Mouse (Mus musculus) CH12.LX (cell line): Measurements from ENCODE around the gene Cd300ld4. TPM values are rescaled to one million over a fixed set of nuclear protein-coding genes. Genes with fewer than 3 reads are reported as not detected.

Experiments
- DNase-seq: peaks from one replicate; pipeline ENCODE4 v3.0.0-alpha.2; 2013; ENCODE audit errors: extremely low read depth
- H3K27ac ChIP-seq: 2 replicates; pipeline ENCODE4 v1.5.1; 2012; ENCODE audit warnings: low read depth, mild to moderate bottlenecking, control low read depth, moderate library complexity; ENCODE audit not compliant: insufficient read depth
- H3K27me3 ChIP-seq: replicated peaks from 2 replicates; pipeline ENCODE3; 2012; ENCODE audit warnings: inconsistent platforms
- H3K36me3 ChIP-seq, 2 experiments: replicated peaks in 1 of 2; 2 replicates each; pipeline versions ENCODE3 to v1.6.1; 2012; ENCODE audit warnings: inconsistent platforms in 1 of 2, low read length in 1 of 2, mild to moderate bottlenecking in 1 of 2, mixed read lengths in 1 of 2, moderate library complexity in 1 of 2; ENCODE audit not compliant: control insufficient read depth in 1 of 2, insufficient read depth in 1 of 2
- H3K4me1 ChIP-seq, 2 experiments: 2 replicates each; pipeline ENCODE4 v1.6.1; 2012; ENCODE audit warnings: inconsistent platforms in 1 of 2, moderate library complexity in 1 of 2; ENCODE audit not compliant: insufficient read depth in 2 of 2, control insufficient read depth in 1 of 2
- H3K4me2 ChIP-seq: 2 replicates; pipeline ENCODE4 v1.6.1; 2012; ENCODE audit warnings: low read depth, mild to moderate bottlenecking, control low read depth; ENCODE audit not compliant: poor library complexity, insufficient read depth, severe bottlenecking
- H3K4me3 ChIP-seq, 3 experiments: fragments of 150-350 bp in 1 of 3; sonication (generic) in 1 of 3; replicated peaks in 1 of 3; 2 replicates each; pipeline versions ENCODE3 to v1.5.1; 2011 to 2012; ENCODE audit warnings: low read depth in 2 of 3, low read length in 2 of 3, mild to moderate bottlenecking in 2 of 3, moderate library complexity in 2 of 3, control low read depth in 1 of 3, improper control_type of control experiment in 1 of 3, inconsistent platforms in 1 of 3, mixed read lengths in 1 of 3; ENCODE audit not compliant: poor library complexity in 1 of 3
- H3K79me2 ChIP-seq: replicated peaks from 2 replicates; pipeline ENCODE4 v1.6.1; 2012; ENCODE audit warnings: mild to moderate bottlenecking, moderate library complexity; ENCODE audit not compliant: control insufficient read depth, poor library complexity, insufficient read depth, severe bottlenecking; ENCODE audit errors: extremely low read depth
- H3K9ac ChIP-seq: 2 replicates; pipeline ENCODE4 v1.6.1; 2012; ENCODE audit warnings: low read depth, mild to moderate bottlenecking, control low read depth, moderate library complexity; ENCODE audit not compliant: insufficient read depth
- H3K9me3 ChIP-seq: replicated peaks from 2 replicates; pipeline ENCODE3; 2012; ENCODE audit warnings: low read length, inconsistent platforms, mixed read lengths
- BHLHE40 ChIP-seq: IDR thresholded peaks from 2 replicates; pipeline ENCODE4 v1.6.1; 2011; ENCODE audit warnings: mild to moderate bottlenecking, low read depth, low read length, improper control_type of control experiment
- CHD1 ChIP-seq: IDR thresholded peaks from 2 replicates; pipeline ENCODE4 v1.6.1; 2012; ENCODE audit warnings: low read depth, low read length, improper control_type of control experiment, inconsistent platforms
- ELF1 ChIP-seq: IDR thresholded peaks from 2 replicates; pipeline ENCODE4 v1.6.1; 2014; ENCODE audit warnings: low read depth, mild to moderate bottlenecking, inconsistent platforms, low read length, improper control_type of control experiment
- EP300 ChIP-seq: IDR thresholded peaks from 2 replicates; pipeline ENCODE4 v1.6.1; 2011; ENCODE audit warnings: low read length, improper control_type of control experiment
- ETS1 ChIP-seq: conservative IDR thresholded peaks from 2 replicates; pipeline ENCODE4 v1.6.1; 2012; ENCODE audit warnings: low read depth, mild to moderate bottlenecking, inconsistent platforms, low read length, improper control_type of control experiment, moderate library complexity
- HCFC1 ChIP-seq: IDR thresholded peaks from 2 replicates; pipeline ENCODE4 v1.6.1; 2012; ENCODE audit warnings: low read depth, mild to moderate bottlenecking, inconsistent platforms, low read length, improper control_type of control experiment
- MAX ChIP-seq: IDR thresholded peaks from 2 replicates; pipeline ENCODE4 v1.6.1; 2011; ENCODE audit warnings: low read length, improper control_type of control experiment
- MEF2A ChIP-seq: IDR thresholded peaks from 2 replicates; pipeline ENCODE4 v1.6.1; 2014; ENCODE audit warnings: low read depth, mild to moderate bottlenecking, inconsistent platforms, low read length, improper control_type of control experiment, borderline replicate concordance
- MXI1 ChIP-seq: IDR thresholded peaks from 2 replicates; pipeline ENCODE4 v1.6.1; 2011; ENCODE audit warnings: mild to moderate bottlenecking, low read depth, low read length, improper control_type of control experiment
- NELFE ChIP-seq: IDR thresholded peaks from 2 replicates; pipeline ENCODE4 v1.6.1; 2011; ENCODE audit warnings: low read depth, low read length, improper control_type of control experiment
- NRF1 ChIP-seq: IDR thresholded peaks from 2 replicates; pipeline ENCODE4 v1.6.1; 2014; ENCODE audit warnings: low read depth, mild to moderate bottlenecking, inconsistent platforms, low read length, improper control_type of control experiment, moderate library complexity
- PAX5 ChIP-seq: IDR thresholded peaks from 2 replicates; pipeline ENCODE4 v1.6.1; 2012; ENCODE audit warnings: low read length, inconsistent platforms, mixed read lengths
- POLR2A ChIP-seq: IDR thresholded peaks from 2 replicates; pipeline ENCODE4 v1.6.1; 2011; ENCODE audit warnings: low read depth, mild to moderate bottlenecking, improper control_type of control experiment, low read length
- POLR2AphosphoS2 ChIP-seq: IDR thresholded peaks from 2 replicates; pipeline ENCODE4 v1.6.1; 2011; ENCODE audit warnings: low read depth, low read length, improper control_type of control experiment
- RAD21 ChIP-seq: IDR thresholded peaks from 2 replicates; pipeline ENCODE4 v1.6.1; 2011; ENCODE audit warnings: low read depth, mild to moderate bottlenecking, low read length, improper control_type of control experiment, moderate library complexity
- RCOR1 ChIP-seq: conservative IDR thresholded peaks from 2 replicates; pipeline ENCODE4 v1.6.1; 2012; ENCODE audit warnings: low read depth, mild to moderate bottlenecking, inconsistent platforms, low read length, improper control_type of control experiment
- SIN3A ChIP-seq: IDR thresholded peaks from 2 replicates; pipeline ENCODE4 v1.6.1; 2012; ENCODE audit warnings: low read length, improper control_type of control experiment, inconsistent platforms
- TBP ChIP-seq: conservative IDR thresholded peaks from 2 replicates; pipeline ENCODE4 v1.6.1; 2011; ENCODE audit warnings: low read depth, low read length, improper control_type of control experiment
- TCF12 ChIP-seq: IDR thresholded peaks from 2 replicates; pipeline ENCODE4 v1.6.1; 2014; ENCODE audit warnings: low read depth, mild to moderate bottlenecking, inconsistent platforms, low read length, improper control_type of control experiment
- UBTF ChIP-seq: IDR thresholded peaks from 2 replicates; pipeline ENCODE4 v1.6.1; 2012; ENCODE audit warnings: low read depth, mild to moderate bottlenecking, inconsistent platforms, low read length, improper control_type of control experiment, moderate library complexity
- USF1 ChIP-seq: IDR thresholded peaks from 2 replicates; pipeline ENCODE4 v1.6.1; 2014; ENCODE audit warnings: low read depth, mild to moderate bottlenecking, inconsistent platforms, low read length, improper control_type of control experiment
- USF2 ChIP-seq: conservative IDR thresholded peaks from 2 replicates; pipeline ENCODE4 v1.6.1; 2011; ENCODE audit warnings: low read depth, low read length, improper control_type of control experiment
- ZC3H11A ChIP-seq: IDR thresholded peaks from 2 replicates; pipeline ENCODE4 v1.6.1; 2012; ENCODE audit warnings: low read depth, mild to moderate bottlenecking, inconsistent platforms, low read length, improper control_type of control experiment
- ZKSCAN1 ChIP-seq: IDR thresholded peaks from 2 replicates; pipeline ENCODE4 v1.6.1; 2012; ENCODE audit warnings: low read depth, inconsistent platforms, low read length, improper control_type of control experiment, borderline replicate concordance
- dilution Hi-C: fragments of 300-500 bp; cut with MboI; formaldehyde crosslinking; loops from 2 replicates; pipeline ENCODE4 v1.14.3; 2020; ENCODE audit warnings: low sequenced_read_pairs; ENCODE audit not compliant: extremely low pct_unique_long_range_greater_than_20kb, extremely low pct_ligation_motif_present
- in situ Hi-C: fragments of 300-500 bp; cut with MboI; formaldehyde crosslinking; loops from 3 replicates; pipeline ENCODE4 v1.14.3; 2019; ENCODE audit warnings: low sequenced_read_pairs, low pct_ligation_motif_present, low pct_unique_long_range_greater_than_20kb, mixed read lengths
- polyA plus RNA-seq: library from polyadenylated mRNA; unstranded; fragments of >175 nt; gene quantifications from 2 replicates; pipeline ENCODE4 v1.2.1, GENCODE M21; 2012; ENCODE audit warnings: low read depth; ENCODE audit not compliant: insufficient read length
- total RNA-seq, 2 experiments: library from RNA; depleted of rRNA; stranded (reverse); fragments of 300-350 nt in 1 of 2; fragments of >200 nt in 1 of 2; gene quantifications; 2 replicates each; pipeline ENCODE4 v1.2.3; 2012 to 2014

The Cd300ld4 gene
- total and polyA plus RNA-seq, 3 experiments: not detected

- Histone ChIP-seq H3K9ac (no peak overlapping the region), H3K27me3 (peaks cover 64% of the 10 kb centered on the region), H3K4me1 (peaks cover 0 to 7% of the 10 kb centered on the region in 2 experiments; a peak in 2 of 4 replicates), H3K9me3 (peaks cover 9% of the 10 kb centered on the region), H3K4me3 (no peak overlapping the region), H3K79me2 (no peaks in the 10 kb centered on the region), H3K4me2 (no peak overlapping the region), H3K36me3 (no peaks in the 10 kb centered on the region), H3K27ac (no peak overlapping the region)
- DNase-seq: peak; percentile 24
- in situ Hi-C loops (loop anchor here (10.0 kb wide), 1 partner anchor 51 kb away; no protein-coding TSS in a partner anchor), dilution Hi-C loops (no loop called here)
- no peak for TF ChIP-seq MXI1
- TF ChIP-seq ELF1: no peak
- TF ChIP-seq SIN3A: no peak
- TF ChIP-seq POLR2A: no peak
- no peak for TF ChIP-seq EP300
- TF ChIP-seq RAD21: no peak
- no peak for TF ChIP-seq USF2
- no peak for TF ChIP-seq ZKSCAN1
- TF ChIP-seq USF1: no peak
- no peak for TF ChIP-seq MEF2A
- TF ChIP-seq CHD1: no peak
- no peak for TF ChIP-seq HCFC1
- no peak for TF ChIP-seq ETS1
- TF ChIP-seq MAX: no peak
- no peak for TF ChIP-seq TCF12
Measured at GRCm38 (mm10) chr11:115004070-115004469, 22.7 kb downstream of the Cd300ld4 start.

GRCm38 (mm10) chr11:115001474-115002040 lies 25.3 kb downstream of the Cd300ld4 start, which contains the start of gene Cd300c2:
TSS of gene Cd300c2 (minus strand) at chr11:115001880.
- DNase-seq: no peak
- H3K79me2 ChIP-seq: no peaks in the 10 kb centered on the region
- no peak within 1 kb of the TSS for H3K9ac ChIP-seq
- in situ Hi-C loops: loop anchor here (10.0 kb wide), 1 partner anchor 53 kb away; no protein-coding TSS in a partner anchor
- H3K27me3 ChIP-seq: peaks cover 79% of the 10 kb centered on the region
- H3K4me2 ChIP-seq: no peak within 1 kb of the TSS
- TF ChIP-seq TBP (no peak), MXI1 (no peak), UBTF (no peak), NRF1 (no peak), ZC3H11A (no peak), USF1 (no peak), BHLHE40 (no peak), PAX5 (no peak), ELF1 (no peak), POLR2AphosphoS2 (no peak), EP300 (no peak), CHD1 (no peak), RAD21 (no peak), RCOR1 (no peak), NELFE (no peak)
- H3K4me3 ChIP-seq: no peak within 1 kb of the TSS
- peaks cover 8% of the 10 kb centered on the region for H3K9me3 ChIP-seq
- no peaks in the 10 kb centered on the region for H3K36me3 ChIP-seq
- no peak within 1 kb of the TSS for H3K27ac ChIP-seq
- dilution Hi-C loops: no loop called here
- H3K4me1 ChIP-seq: peaks cover 0 to 7% of the 10 kb centered on the region in 2 experiments; a peak in 2 of 4 replicates
